Mouse (Mus musculus) heart, adult 11 months (tissue): ENCODE data around the gene B4galt5.

ENCODE experiments used
- DNase-seq: peaks from one replicate; pipeline ENCODE4 v3.0.0; 2022

The B4galt5 gene

DNA sequence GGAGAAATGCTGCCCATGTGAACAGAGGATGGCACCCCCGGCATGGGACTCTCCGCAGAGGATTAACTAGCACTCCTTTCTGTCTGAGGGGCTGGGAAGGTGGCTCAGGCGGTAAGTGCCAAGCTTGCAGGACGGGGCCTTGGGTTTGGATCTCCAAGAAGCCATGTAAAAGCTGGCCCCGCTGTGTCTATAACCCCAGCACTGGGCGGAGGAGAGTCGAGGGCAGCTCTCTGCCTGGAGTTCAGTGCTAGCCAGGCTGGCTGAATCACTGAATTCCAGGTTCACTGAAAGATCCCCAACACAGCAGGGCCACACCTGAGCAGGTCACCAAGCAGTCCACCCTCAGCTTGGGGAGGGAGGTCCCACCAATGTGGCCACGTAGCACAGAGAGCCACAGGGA lies 45.8 kb downstream of the B4galt5 start:
- peak; percentile 89 for DNase-seq

- peak; percentile 72 for DNase-seq
Measured at GRCm38 (mm10) chr2:167302641-167303040, 46.3 kb downstream of the B4galt5 start.

GRCm38 (mm10) chr2:167302031-167302430 lies 47.0 kb downstream of the B4galt5 start:
- peak; percentile 84 for DNase-seq

DNA sequence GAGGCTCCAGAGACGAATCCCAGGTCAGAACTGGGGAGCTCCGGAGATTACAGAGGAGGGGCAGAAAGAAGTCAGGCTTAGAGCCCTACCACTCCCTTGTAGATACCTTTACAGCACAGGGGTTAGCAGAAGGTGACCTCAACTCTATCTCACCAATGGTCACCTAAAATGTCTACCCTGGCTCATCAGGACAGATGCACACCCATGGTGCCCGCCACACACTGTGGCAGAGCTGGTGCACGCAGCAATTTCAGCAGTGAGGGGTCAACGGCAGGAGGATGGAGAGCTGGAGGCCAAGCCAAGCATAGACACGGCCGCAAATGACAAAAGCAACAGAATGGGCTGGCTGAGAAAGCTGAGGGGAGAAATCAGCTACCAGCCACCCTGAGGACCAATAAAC lies 47.4 kb downstream of the B4galt5 start:
- no peak for DNase-seq

- peak; percentile 86 for DNase-seq
Measured at GRCm38 (mm10) chr2:167300943-167301497, 48.0 kb downstream of the B4galt5 start.

GRCm38 (mm10) chr2:167299861-167300667 lies 48.9 kb downstream of the B4galt5 start:
- peak; percentile 95 for DNase-seq

DNA sequence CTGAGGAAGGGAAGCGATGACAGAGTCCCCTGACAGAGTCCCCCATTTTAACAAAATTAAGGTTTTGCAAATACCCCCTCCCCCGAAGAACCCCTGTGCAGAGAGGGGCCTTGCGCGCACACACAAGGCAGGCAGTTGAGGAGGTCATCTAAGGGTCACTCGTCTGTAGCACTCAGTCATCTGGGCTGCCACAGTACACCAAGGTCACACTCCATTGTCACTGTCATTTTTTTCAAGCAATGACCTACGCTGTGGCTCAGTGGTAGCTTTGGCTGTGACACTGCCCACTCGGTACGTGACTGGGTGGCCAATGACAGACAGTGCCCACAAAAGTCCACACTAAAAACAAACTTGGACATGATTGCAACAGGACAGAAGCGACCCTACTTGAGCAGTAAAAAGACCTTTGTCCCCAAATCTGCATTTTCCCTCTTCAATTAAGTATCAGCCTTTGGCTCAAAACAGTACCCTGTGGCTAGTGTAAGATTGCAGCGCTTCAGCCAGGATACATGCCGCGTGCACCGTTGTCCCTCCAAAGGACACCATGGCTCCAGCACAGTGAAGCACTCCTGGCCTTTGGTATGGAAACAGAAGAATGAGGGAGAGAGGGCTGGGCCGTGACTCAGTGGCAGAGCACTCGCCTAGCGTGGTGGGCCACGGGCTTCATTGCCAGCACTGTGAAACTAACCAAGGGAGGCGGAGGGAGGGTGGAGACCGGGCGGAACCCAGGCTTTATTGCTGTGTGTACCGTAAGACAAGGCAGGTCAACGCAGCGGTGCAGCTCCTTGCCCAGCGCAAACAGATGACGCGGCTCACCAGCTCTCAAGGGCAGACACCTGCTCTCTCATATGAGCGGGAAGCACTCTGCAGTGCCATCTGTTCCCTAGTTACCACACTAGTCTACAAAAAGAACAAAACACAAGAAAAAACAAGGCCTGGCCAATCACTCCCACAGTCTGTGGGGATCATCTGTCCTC lies 50.0 kb downstream of the B4galt5 start:
- peak; percentile 83 for DNase-seq

DNA sequence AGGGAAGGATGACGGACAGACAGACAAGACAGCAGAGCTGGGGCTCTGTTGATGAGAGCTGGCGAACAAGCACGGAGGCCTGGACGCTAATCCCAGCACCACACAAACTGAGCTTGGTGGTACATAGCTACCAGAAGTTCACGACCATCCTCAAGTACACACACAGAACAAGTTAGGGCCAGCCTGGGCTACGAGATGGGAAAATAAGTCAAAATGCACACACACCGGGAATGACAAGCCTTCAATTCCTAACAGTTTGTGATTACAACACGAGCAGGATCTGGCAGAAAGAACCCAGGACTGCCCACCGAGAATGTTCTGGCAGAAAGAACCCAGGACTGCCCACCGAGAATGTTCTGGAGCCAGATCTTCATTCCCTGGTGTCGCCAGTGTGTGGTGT lies 51.0 kb downstream of the B4galt5 start:
- peak; percentile 55 for DNase-seq

DNA sequence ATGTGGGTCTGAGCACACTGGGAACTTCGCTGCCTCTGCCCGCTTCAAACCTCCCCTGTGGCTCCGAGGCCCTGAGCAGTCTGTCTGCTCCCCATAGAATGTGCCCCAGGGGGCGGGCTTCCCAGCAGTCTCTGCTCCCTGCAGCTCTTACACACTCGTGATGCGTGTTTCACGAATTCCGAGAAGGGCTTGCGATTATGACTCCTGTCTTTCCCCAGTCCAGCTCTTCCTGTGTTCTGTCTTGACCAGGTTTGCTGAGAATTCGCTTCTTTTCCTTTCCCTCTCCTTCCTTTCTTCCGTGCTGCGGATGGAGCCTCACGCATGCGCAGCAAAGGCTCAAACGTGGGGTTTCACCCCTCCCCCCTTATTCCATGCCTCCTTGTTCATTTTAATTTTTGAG lies 54.1 kb downstream of the B4galt5 start:
- peak; percentile 72 for DNase-seq

- no peak for DNase-seq
Measured at GRCm38 (mm10) chr2:167294216-167294615, 54.8 kb downstream of the B4galt5 start.

DNA sequence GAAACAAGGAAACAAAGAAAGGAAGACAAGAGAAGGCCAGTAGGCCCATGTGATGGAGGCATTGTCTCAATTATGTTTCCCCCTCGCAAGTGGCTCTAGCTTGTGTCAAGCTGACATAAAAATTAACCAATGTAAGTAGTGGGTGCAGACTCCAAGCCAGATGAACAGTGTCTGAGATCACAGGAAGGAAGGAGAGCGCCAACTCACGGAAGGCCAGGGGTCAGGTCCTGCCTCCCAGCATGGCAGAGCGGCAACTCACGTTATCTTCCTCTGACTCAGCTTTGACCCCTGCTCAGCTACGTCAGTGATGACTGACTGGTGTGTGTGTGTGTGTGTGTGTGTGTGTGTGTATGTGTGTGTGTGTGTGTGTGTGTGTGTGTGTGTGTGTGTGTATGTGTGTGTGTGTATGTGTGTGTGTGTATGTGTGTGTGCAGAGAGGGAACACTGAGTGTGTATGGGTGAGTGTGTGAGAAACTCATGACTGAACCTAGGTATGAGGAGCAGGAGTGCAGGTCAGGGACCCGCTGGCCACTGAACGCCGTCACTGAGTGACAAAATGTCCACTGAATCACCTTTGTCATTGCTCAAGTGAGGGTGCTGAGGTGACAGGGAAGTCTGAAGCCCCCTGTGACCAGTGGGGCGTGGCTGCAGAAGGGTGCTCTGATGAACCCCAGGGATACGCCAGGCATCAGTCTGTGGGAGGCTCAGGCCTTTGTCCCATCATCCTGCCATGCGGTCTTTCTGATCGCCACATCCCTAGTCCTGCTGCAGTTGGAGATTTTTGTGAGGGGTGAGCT lies 55.5 kb downstream of the B4galt5 start:
- peak; percentile 87 for DNase-seq

DNA sequence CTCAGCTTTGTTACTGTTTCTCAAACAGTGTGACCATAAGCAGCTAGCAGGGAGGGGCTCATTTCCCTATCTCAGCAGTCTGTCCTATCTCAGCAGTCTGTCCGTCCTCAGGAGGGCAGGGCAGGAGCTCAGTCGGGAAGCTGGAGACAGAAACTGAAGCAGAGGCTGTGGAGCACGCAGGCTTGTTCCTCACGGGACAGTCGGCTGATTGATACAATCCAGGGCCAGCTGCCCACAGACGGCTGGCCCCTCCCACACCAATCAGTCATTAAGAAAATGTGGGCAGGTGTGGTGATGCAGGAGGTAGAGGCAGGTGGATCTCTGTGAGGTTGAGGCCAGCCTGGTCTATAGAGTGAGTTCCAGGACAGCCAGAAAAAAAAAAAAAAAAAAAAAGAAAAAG lies 56.1 kb downstream of the B4galt5 start:
- DNase-seq = peak; percentile 90

DNA sequence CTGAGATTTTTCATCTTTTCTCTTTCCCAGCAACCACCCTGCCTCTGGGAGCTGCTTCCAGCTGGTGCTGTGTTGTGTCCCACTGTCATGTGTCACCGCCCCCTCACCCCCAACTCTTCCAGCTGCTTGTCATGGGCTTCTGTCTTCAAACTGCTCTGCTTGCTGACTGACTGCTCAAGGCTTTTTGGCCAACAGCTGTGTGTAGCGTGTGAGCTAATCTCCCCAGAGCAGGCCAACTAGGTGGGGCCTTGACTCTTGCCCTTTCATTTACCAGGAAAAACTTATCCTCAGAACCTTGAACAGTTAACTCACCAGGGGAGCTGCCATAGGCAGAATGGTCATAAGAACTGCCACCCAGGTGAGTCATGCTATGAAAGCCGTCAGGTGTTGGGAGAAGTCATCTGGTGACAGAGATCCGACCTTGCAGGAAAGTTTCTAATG lies 56.8 kb downstream of the B4galt5 start:
- DNase-seq = peak; percentile 94

- peak; percentile 76 for DNase-seq
Measured at GRCm38 (mm10) chr2:167291656-167292055, 57.3 kb downstream of the B4galt5 start.

GRCm38 (mm10) chr2:167281461-167281860 lies 67.5 kb downstream of the B4galt5 start:
- DNase-seq = peak; percentile 82

DNA sequence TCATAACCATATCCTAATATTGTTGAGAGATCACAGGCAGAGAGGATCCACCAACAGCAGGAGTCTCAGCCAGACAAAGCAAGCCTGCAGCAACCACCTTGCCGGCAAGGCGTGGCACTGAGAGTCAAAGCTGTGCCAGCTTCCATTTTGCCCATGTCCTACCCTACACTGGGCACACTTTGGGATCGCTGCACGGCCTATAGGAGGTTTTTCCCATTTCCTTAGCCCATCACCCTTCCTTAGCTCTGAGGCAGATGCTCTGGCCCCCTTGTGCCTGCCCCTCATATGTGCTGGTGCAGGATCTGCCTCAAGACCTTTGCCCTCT lies 68.0 kb downstream of the B4galt5 start:
- DNase-seq = no peak

DNA sequence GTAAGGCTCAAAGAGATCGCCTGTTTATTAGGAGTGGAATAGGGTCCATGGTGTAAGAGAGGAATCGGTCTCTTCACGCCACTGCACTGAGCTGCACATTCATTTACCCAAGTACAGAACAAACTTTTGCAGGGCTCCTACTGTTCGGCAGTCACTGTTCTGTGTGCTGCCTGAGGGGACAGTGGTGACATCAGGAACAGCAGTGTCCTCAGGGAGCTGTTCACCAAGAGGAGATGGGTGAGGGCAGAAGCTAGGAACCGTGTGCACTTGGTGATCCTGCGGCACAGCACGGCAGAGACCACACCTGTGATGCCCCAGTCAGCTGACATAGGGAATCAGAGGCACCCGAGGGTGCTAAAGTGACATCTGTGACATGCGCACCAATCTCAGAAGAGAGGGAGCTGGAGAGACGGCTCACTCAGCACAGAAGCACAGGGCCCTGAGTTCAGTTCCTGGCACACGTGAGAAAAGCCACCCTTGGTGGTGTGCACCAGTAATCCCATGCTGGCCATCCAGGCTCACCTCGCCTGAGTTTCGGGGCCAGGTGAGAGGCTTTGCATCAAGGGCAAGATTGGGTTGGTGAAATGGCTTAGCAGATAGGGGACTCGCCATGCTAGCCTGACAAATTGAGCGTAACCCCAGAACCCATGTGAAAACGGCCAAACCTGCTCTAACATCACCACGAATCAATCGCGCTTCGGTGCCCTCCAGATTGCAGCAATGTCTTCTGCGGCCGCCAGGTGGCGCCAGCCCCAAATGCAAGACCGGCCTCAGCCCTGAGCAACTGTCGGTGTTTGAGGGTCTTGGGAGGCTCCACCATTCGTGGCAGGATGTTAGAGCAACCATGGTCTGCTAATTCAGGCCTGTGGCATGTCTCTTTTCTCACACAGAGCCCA lies 68.6 kb downstream of the B4galt5 start:
- peak; percentile 95 for DNase-seq

- peak; percentile 94 for DNase-seq
Measured at GRCm38 (mm10) chr2:167278751-167279526, 70.0 kb downstream of the B4galt5 start.

- peak; percentile 89 for DNase-seq
Measured at GRCm38 (mm10) chr2:167278011-167278410, 71.0 kb downstream of the B4galt5 start.

GRCm38 (mm10) chr2:167277026-167277425 lies 72.0 kb downstream of the B4galt5 start:
- peak; percentile 84 for DNase-seq

- peak; percentile 79 for DNase-seq
Measured at GRCm38 (mm10) chr2:167275856-167276255, 73.1 kb downstream of the B4galt5 start.
